ENCODE assay signal across 46 mouse cellular contexts in the genomic region with DNA sequence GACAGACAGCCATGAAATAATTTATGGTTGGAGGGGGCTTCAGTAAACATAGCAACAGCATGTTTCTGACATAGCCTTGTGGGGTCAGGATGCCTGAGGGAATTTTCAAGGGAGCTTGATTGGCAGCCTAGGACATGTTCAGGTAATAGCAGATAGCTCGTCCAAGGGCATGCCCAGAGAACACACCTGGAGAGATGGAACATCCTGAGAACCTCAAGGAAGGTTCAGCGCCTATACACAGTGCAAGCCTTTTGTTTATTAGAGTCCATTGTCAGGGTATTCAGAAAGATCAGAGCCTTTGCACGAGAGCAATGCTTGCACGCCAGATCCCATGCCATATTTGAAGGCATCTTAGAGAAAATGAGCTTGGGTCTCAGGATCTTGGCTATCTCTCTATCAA. TPM values are rescaled to one million over a fixed set of nuclear protein-coding genes. Genes with fewer than 3 reads are reported as not detected.
"Had no signal": no experiment of that assay in that cellular context is flagged by ENCODE, and none has a peak within 500 bp of the region (broad histone marks: within the 10 kb centered on the region; RNA-seq: fewer than 3 reads in every experiment).

No protein-coding gene starts in this region.

- H3K9me3 ChIP-seq: limb, embryonic 10.5 days; limb, embryonic 12.5 days; limb, embryonic 13.5 days; limb, embryonic 15.5 days; liver, embryonic 12.5 days; liver, embryonic 13.5 days; liver, embryonic 15.5 days; lung, embryonic 15.5 days; midbrain, embryonic 12.5 days; midbrain, embryonic 13.5 days; midbrain, embryonic 15.5 days; neural tube, embryonic 12.5 days had no signal

- H3K4me3 ChIP-seq: left cerebral cortex, adult 2 months; limb, embryonic 10.5 days; limb, embryonic 12.5 days; limb, embryonic 13.5 days; limb, embryonic 15.5 days; liver, embryonic 12.5 days; liver, embryonic 13.5 days; liver, embryonic 15.5 days; lung, embryonic 15.5 days; megakaryocyte, embryonic 14.5 days; midbrain, embryonic 12.5 days; midbrain, embryonic 13.5 days; midbrain, embryonic 15.5 days; myocyte; neural tube, embryonic 12.5 days had no signal

- H3K36me3 ChIP-seq: limb, embryonic 10.5 days; limb, embryonic 12.5 days; limb, embryonic 13.5 days; limb, embryonic 15.5 days; liver, embryonic 12.5 days; liver, embryonic 13.5 days; liver, embryonic 15.5 days; lung, embryonic 15.5 days; midbrain, embryonic 12.5 days; midbrain, embryonic 13.5 days; midbrain, embryonic 15.5 days; neural tube, embryonic 12.5 days had no signal

- H3K4me1 ChIP-seq: limb, embryonic 10.5 days; limb, embryonic 12.5 days; limb, embryonic 15.5 days; liver, embryonic 12.5 days; liver, embryonic 13.5 days; liver, embryonic 15.5 days; megakaryocyte, embryonic 14.5 days; midbrain, embryonic 12.5 days; midbrain, embryonic 13.5 days; midbrain, embryonic 15.5 days; neural tube, embryonic 12.5 days had no signal

- H3K27ac ChIP-seq: left cerebral cortex, adult 2 months; limb, embryonic 10.5 days; limb, embryonic 12.5 days; limb, embryonic 13.5 days; limb, embryonic 15.5 days; liver, embryonic 12.5 days; liver, embryonic 13.5 days; liver, embryonic 14.5 days; liver, embryonic 15.5 days; lung, embryonic 15.5 days; macrophage; midbrain, embryonic 12.5 days; midbrain, embryonic 13.5 days; midbrain, embryonic 15.5 days; neural tube, embryonic 12.5 days had no signal

- DNase-seq: left cerebral cortex, postnatal 4 days; liver; liver, embryonic 13.5 days; liver, postnatal 0 days; lung, adult 18-20 months; lung, adult 2 months; lung, embryonic 14.5 days; lung, postnatal 10 days; lung, postnatal 14 days; lung, postnatal 36 days; lung, postnatal 4 days had no signal

- H3K27me3 ChIP-seq: limb, embryonic 12.5 days; limb, embryonic 13.5 days; limb, embryonic 15.5 days; liver, embryonic 12.5 days; liver, embryonic 13.5 days; liver, embryonic 15.5 days; lung, embryonic 15.5 days; midbrain, embryonic 12.5 days; midbrain, embryonic 13.5 days; midbrain, embryonic 15.5 days; neural tube, embryonic 12.5 days had no signal

- ATAC-seq: liver, embryonic 12.5 days; liver, postnatal 0 days; lung, postnatal 0 days; midbrain, embryonic 13.5 days; midbrain, embryonic 15.5 days had no signal

- H3K9ac ChIP-seq: limb, embryonic 12.5 days; limb, embryonic 13.5 days; limb, embryonic 15.5 days; liver, embryonic 12.5 days; liver, embryonic 13.5 days; liver, embryonic 14.5 days; liver, embryonic 15.5 days; liver, postnatal 0 days; lung, embryonic 14.5 days; lung, embryonic 15.5 days; midbrain, embryonic 12.5 days; midbrain, embryonic 13.5 days; midbrain, embryonic 15.5 days; neural tube, embryonic 12.5 days had no signal

- H3K4me2 ChIP-seq: limb, embryonic 12.5 days; limb, embryonic 13.5 days; limb, embryonic 15.5 days; liver, embryonic 11.5 days; liver, embryonic 12.5 days; liver, embryonic 13.5 days; liver, embryonic 15.5 days; lung, embryonic 14.5 days; lung, embryonic 15.5 days; midbrain, embryonic 12.5 days; midbrain, embryonic 13.5 days; midbrain, embryonic 15.5 days; neural tube, embryonic 12.5 days had no signal

RNA-seq across cellular contexts. Expression of gene Scp2d1, which starts 47.8 kb away (rescaled TPM):
- total RNA-seq: left cerebral cortex, adult 18-20 months; left cerebral cortex, adult 2 months; left cerebral cortex, adult 8-10 months; left cerebral cortex, postnatal 10 days; left cerebral cortex, postnatal 14 days; left cerebral cortex, postnatal 25 days; left cerebral cortex, postnatal 36 days; left cerebral cortex, postnatal 4 days; liver, adult 2 months; megakaryocyte progenitor cell, adult 5-6 weeks; megakaryocyte, adult 5-6 weeks; megakaryocyte-erythroid progenitor cell, adult 5-6 weeks; midbrain, postnatal 0 days; monocyte, adult 5-6 weeks had no signal
- polyA plus RNA-seq: limb, embryonic 10.5 days; limb, embryonic 11.5 days; limb, embryonic 12.5 days; limb, embryonic 13.5 days; limb, embryonic 14.5 days; limb, embryonic 15.5 days; liver, adult 2 months; liver, embryonic 11.5 days; liver, embryonic 12.5 days; liver, embryonic 13.5 days; liver, embryonic 14.5 days; liver, embryonic 15.5 days; liver, embryonic 16.5 days; liver, postnatal 0 days; lung, adult 2 months; lung, embryonic 14.5 days; lung, embryonic 15.5 days; lung, embryonic 16.5 days; lung, postnatal 0 days; macrophage; midbrain, embryonic 12.5 days; midbrain, embryonic 13.5 days; midbrain, embryonic 15.5 days; midbrain, postnatal 0 days; myocyte; neural tube, embryonic 11.5 days; neural tube, embryonic 12.5 days had no signal
